Mouse (Mus musculus) splenic B cell, adult 2 months (primary cell): ENCODE data around the gene Col4a4.

ENCODE experiments used
- DNase-seq: peaks from one replicate; pipeline ENCODE4 v3.0.0-alpha.2; 2011; ENCODE audit warnings: low read depth, low spot score
- H3K27me3 ChIP-seq: 2 replicates; pipeline ENCODE4 v1.6.1; 2012; ENCODE audit warnings: mild to moderate bottlenecking, low read length, moderate library complexity, mixed read lengths; ENCODE audit not compliant: control insufficient read depth, poor library complexity, insufficient read depth, severe bottlenecking
- H3K36me3 ChIP-seq: 2 replicates; pipeline ENCODE4 v1.6.1; 2012; ENCODE audit warnings: mild to moderate bottlenecking, low read length, moderate library complexity, mixed read lengths; ENCODE audit not compliant: control insufficient read depth, poor library complexity, insufficient read depth, severe bottlenecking

Gene Col4a4

GRCm38 (mm10) chr1:82437273-82437672 lies 149.4 kb downstream of the Col4a4 start:
- Histone ChIP-seq H3K36me3 (no peaks in the 10 kb centered on the region), H3K27me3 (no peaks in the 10 kb centered on the region)
- no peak for DNase-seq

- no peak for DNase-seq
- H3K36me3 ChIP-seq = no peaks in the 10 kb centered on the region
- no peaks in the 10 kb centered on the region for H3K27me3 ChIP-seq
These were observed 153.0 kb downstream of the Col4a4 start for GRCm38 (mm10) chr1:82433649-82434005.

GRCm38 (mm10) chr1:82432919-82433648 lies 153.6 kb downstream of the Col4a4 start:
- no peaks in the 10 kb centered on the region for H3K27me3 ChIP-seq
- peak; percentile 8 for DNase-seq
- H3K36me3 ChIP-seq = no peaks in the 10 kb centered on the region

- Histone ChIP-seq H3K36me3 (no peaks in the 10 kb centered on the region), H3K27me3 (no peaks in the 10 kb centered on the region)
- DNase-seq = no peak
These were observed 157.6 kb downstream of the Col4a4 start for GRCm38 (mm10) chr1:82429061-82429460.

GRCm38 (mm10) chr1:82427729-82428128 lies 158.9 kb downstream of the Col4a4 start:
- DNase-seq = no peak
- Histone ChIP-seq H3K36me3 (no peaks in the 10 kb centered on the region), H3K27me3 (no peaks in the 10 kb centered on the region)

GRCm38 (mm10) chr1:82415641-82416040 lies 171.0 kb downstream of the Col4a4 start:
- no peak for DNase-seq
- Histone ChIP-seq H3K36me3 (no peaks in the 10 kb centered on the region), H3K27me3 (no peaks in the 10 kb centered on the region)

- Histone ChIP-seq H3K27me3 (no peaks in the 10 kb centered on the region), H3K36me3 (no peaks in the 10 kb centered on the region)
- DNase-seq = no peak
These were observed 172.1 kb downstream of the Col4a4 start for GRCm38 (mm10) chr1:82414434-82415045.

- H3K27me3 ChIP-seq = no peaks in the 10 kb centered on the region
- no peak for DNase-seq
- no peaks in the 10 kb centered on the region for H3K36me3 ChIP-seq
These were observed 174.6 kb downstream of the Col4a4 start for GRCm38 (mm10) chr1:82412085-82412484.

- no peaks in the 10 kb centered on the region for H3K27me3 ChIP-seq
- DNase-seq = no peak
These were observed 175.1 kb downstream of the Col4a4 start for GRCm38 (mm10) chr1:82411521-82411920.

GRCm38 (mm10) chr1:82410548-82410947 lies 176.1 kb downstream of the Col4a4 start:
- H3K27me3 ChIP-seq = no peaks in the 10 kb centered on the region
- no peaks in the 10 kb centered on the region for H3K36me3 ChIP-seq
- no peak for DNase-seq

More at GRCm38 (mm10) chr1:82411521-82411920, 175.1 kb downstream of the Col4a4 start:
- no peaks in the 10 kb centered on the region for H3K36me3 ChIP-seq

- Histone ChIP-seq H3K27me3 (no peaks in the 10 kb centered on the region), H3K36me3 (no peaks in the 10 kb centered on the region)
- DNase-seq = no peak
These were observed 177.4 kb downstream of the Col4a4 start for GRCm38 (mm10) chr1:82409271-82409670.

- DNase-seq = no peak
- no peaks in the 10 kb centered on the region for H3K27me3 ChIP-seq
- no peaks in the 10 kb centered on the region for H3K36me3 ChIP-seq
These were observed 178.9 kb downstream of the Col4a4 start for GRCm38 (mm10) chr1:82407786-82408185.
